Mouse (Mus musculus) hindbrain, embryonic 14.5 days (tissue): ENCODE data around the gene Thumpd3. TPM values are rescaled to one million over a fixed set of nuclear protein-coding genes. Genes with fewer than 3 reads are reported as not detected.
A peak's percentile ranks its signal among the peaks of the same experiment; 100 is the strongest.

Experiments used
- ATAC-seq: fragments of 200-750 bp; cut with Nextera tagmentation; 2 replicates; pipeline ENCODE4 v1.8.0; 2017; ENCODE audit warnings: moderate number of reproducible peaks, mild to moderate bottlenecking, moderate TSS enrichment, moderate library complexity; ENCODE audit not compliant: low FRiP score
- DNase-seq: peaks from one replicate; pipeline ENCODE4 v3.0.0-alpha.2; 2015; ENCODE audit warnings: low spot score
- H3K27ac ChIP-seq: fragments of 300-500 bp; sonication (generic); 2 replicates; pipeline ENCODE4 v1.5.1; 2014; ENCODE audit warnings: mild to moderate bottlenecking, moderate library complexity
- H3K27me3 ChIP-seq: fragments of 300-500 bp; sonication (generic); 2 replicates; pipeline ENCODE4 v1.6.1; 2014; ENCODE audit warnings: mild to moderate bottlenecking, low read length, mixed read lengths; ENCODE audit not compliant: control insufficient read depth, insufficient read depth
- H3K36me3 ChIP-seq: fragments of 300-500 bp; sonication (generic); replicated peaks from 2 replicates; pipeline ENCODE4 v1.6.1; 2014; ENCODE audit not compliant: control insufficient read depth, insufficient read depth
- H3K4me1 ChIP-seq: fragments of 300-500 bp; sonication (generic); replicated peaks from 2 replicates; pipeline ENCODE4 v1.6.1; 2014; ENCODE audit warnings: antibody characterized with exemption, low read length, mixed read lengths; ENCODE audit not compliant: control insufficient read depth, insufficient read depth
- H3K4me2 ChIP-seq: fragments of 300-500 bp; sonication (generic); replicated peaks from 2 replicates; pipeline ENCODE4 v1.6.1; 2014; ENCODE audit warnings: mild to moderate bottlenecking, moderate library complexity
- H3K4me3 ChIP-seq: fragments of 300-500 bp; sonication (generic); replicated peaks from 2 replicates; pipeline ENCODE4 v1.5.1; 2014; ENCODE audit warnings: mild to moderate bottlenecking, low read length
- H3K9ac ChIP-seq: fragments of 300-500 bp; sonication (generic); 2 replicates; pipeline ENCODE4 v1.6.1; 2014
- H3K9me3 ChIP-seq: fragments of 300-500 bp; sonication (generic); 2 replicates; pipeline ENCODE4 v1.6.1; 2016; ENCODE audit warnings: low read length; ENCODE audit not compliant: control insufficient read depth
- WGBS: fragments of 180-500 bp; shearing (Covaris S2); extraction: QIAGEN DNeasy Blood & Tissue Kit; methylation state at CpG from one replicate; pipeline ENCODE4 v1.1.7; 2014; 5-methylcytosine and 5-hydroxymethylcytosine counted together
- polyA plus RNA-seq: library from polyadenylated mRNA; unstranded; fragments of >200 nt; fragmentation: Nextera tagmentation; extraction: Ambion mirVana; gene quantifications from 2 replicates; pipeline ENCODE4 v1.2.1, GENCODE M21; 2014

Thumpd3 gene
- polyA plus RNA-seq, 1 experiment from 2014 or later = 45.5 TPM

DNA sequence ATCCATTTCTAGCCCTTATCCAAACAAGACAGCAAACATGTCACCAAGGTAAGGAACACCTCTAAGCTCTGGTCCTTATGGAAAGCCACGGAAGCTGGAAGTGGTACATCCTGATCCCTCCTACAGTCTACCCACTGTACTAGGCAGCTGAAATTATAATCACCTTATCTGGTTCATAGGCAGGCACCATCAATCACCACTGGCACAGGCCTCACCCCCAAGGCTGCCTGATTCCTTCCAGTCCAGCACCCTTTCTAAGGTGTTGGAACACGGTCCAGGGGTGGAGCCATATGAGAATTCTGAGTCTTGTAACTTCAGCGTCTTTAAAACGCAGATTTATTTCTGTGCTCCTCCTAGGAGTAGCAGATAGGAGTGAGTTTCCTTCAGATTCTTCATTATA, 32.5 kb upstream of the Thumpd3 start:
- WGBS = 74% methylated on average over 4 of the region's 4 CpGs
- Histone ChIP-seq H3K36me3 (no peaks in the 10 kb centered on the region), H3K4me2 (no peak overlapping the region), H3K9me3 (no peaks in the 10 kb centered on the region), H3K4me3 (no peak overlapping the region), H3K9ac (no peak overlapping the region), H3K27me3 (no peaks in the 10 kb centered on the region), H3K27ac (peak overlapping the region; percentile 78), H3K4me1 (peaks cover 28% of the 10 kb centered on the region)
- no peak for DNase-seq
- ATAC-seq = 0 out of 2 replicates have a peak, but pooled peaks have one; percentile 34

DNA sequence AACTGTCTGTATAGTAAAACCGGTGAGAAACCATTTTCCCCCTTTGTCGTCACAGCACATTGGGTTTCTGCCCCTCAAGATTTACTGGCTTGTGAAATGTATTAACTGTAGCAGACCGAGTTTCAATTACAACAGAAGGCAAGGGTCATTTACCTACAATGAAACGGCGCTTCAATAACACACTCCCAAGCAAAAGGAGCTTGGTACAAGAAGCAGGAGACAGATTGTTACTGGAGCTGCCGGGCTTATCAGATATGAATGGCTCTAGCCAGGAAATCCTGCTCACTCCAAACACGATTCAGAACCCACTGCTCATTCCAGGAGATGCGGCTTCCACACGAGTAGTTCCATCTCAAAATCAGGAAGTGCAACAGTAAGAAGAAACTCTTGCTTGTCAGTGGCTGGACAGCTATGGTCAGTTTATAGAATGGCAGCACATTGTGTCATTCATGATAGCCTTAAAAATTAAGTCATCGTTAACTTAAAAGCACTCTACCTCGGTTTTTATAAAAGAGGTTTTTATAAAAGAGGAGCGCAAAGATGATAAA, 28.5 kb upstream of the Thumpd3 start:
- WGBS = 50% methylated on average over 12 of the region's 12 CpGs
- no peak overlapping the region for H3K4me3 ChIP-seq
- peak overlapping the region; percentile 49 for H3K27ac ChIP-seq
- peaks cover 27% of the 10 kb centered on the region for H3K4me1 ChIP-seq
- DNase-seq (no peak), ATAC-seq (no peak)
- no peaks in the 10 kb centered on the region for H3K36me3 ChIP-seq
- no peak overlapping the region for H3K4me2 ChIP-seq
- no peak overlapping the region for H3K9ac ChIP-seq
- H3K27me3 ChIP-seq = no peaks in the 10 kb centered on the region
- no peaks in the 10 kb centered on the region for H3K9me3 ChIP-seq

DNA sequence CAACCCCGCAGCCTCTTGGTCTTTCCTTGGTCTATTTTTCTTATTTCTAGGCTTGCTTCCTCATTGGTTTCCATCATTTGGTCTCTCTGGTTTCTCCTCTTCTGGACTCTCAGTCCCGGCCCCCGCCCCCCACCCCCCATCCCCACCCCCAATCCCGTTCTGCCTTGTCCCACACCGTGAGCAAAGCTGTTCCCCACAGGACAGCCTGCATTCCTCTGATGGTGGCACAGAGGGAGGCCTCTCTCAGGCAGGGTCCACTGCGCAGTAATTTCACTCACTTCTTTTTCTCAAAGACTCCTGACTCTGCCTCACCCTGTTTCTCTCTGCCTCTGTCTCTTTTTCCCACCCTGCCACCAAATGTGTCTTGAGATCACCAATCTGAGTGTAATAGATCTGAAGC, 27.9 kb upstream of the Thumpd3 start:
- no peak for DNase-seq
- ATAC-seq = no peak

DNA sequence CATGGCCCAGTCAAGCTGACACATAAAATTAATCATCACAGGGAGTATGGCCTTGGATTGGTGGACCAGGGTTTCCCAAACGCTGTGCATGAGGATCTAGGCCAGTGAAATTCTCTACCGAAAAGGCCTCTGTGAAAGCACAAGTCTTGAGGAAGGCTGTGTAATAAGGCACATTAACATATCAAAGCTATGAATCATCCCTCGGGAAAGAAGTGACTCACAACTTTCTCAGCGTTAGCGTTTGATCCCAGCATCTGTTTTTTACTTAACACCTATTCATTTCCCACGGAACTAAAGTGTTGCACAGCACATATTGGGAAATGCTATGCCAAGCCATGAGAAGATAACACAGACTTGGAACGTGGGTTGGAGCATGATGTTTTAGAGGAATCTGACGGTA, 21.2 kb upstream of the Thumpd3 start:
- Histone ChIP-seq H3K9me3 (no peaks in the 10 kb centered on the region), H3K27ac (no peak overlapping the region), H3K9ac (no peak overlapping the region), H3K27me3 (no peaks in the 10 kb centered on the region), H3K4me1 (no peaks in the 10 kb centered on the region), H3K36me3 (no peaks in the 10 kb centered on the region), H3K4me2 (no peak overlapping the region), H3K4me3 (no peak overlapping the region)
- WGBS = 24% methylated on average over 8 of the region's 8 CpGs
- no peak for ATAC-seq
- no peak for DNase-seq

More for the DNA sequence above, 27.9 kb upstream of the Thumpd3 start:
- no peaks in the 10 kb centered on the region for H3K9me3 ChIP-seq
- H3K27ac ChIP-seq = peak overlapping the region; percentile 49
- no peaks in the 10 kb centered on the region for H3K36me3 ChIP-seq
- H3K4me2 ChIP-seq = no peak overlapping the region
- no peak overlapping the region for H3K4me3 ChIP-seq
- 28% methylated on average over 6 of the region's 6 CpGs for WGBS
- no peak overlapping the region for H3K9ac ChIP-seq
- H3K4me1 ChIP-seq = peaks cover 21% of the 10 kb centered on the region
- H3K27me3 ChIP-seq = no peaks in the 10 kb centered on the region

DNA sequence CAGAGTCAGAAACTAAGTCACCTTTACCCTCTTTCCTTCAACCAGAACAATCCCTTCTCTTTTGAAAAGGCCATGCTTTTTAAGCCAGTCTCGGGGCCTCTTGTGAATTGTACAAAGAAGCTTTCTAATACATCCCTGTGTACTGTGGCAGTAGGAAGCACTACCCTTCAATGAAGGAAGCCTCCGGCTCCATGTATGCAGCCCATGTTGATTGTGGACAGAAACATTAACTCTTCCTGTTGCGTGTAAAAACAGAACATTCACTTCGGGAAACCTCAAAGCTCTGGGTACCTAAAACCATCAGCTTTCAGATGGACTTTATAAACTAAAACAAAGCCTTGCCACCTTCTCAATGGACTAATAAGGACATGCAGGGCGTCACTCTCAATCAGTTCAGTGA, 20.3 kb upstream of the Thumpd3 start:
- Histone ChIP-seq H3K27ac (peak overlapping the region; percentile 38; the same call in 1 of the 2 replicates), H3K4me1 (no peaks in the 10 kb centered on the region), H3K27me3 (no peaks in the 10 kb centered on the region), H3K9ac (no peak overlapping the region), H3K4me2 (no peak overlapping the region), H3K9me3 (no peaks in the 10 kb centered on the region), H3K4me3 (no peak overlapping the region), H3K36me3 (no peaks in the 10 kb centered on the region)
- WGBS = 40% methylated on average over 5 of the region's 5 CpGs
- ATAC-seq = no peak
- no peak for DNase-seq

DNA sequence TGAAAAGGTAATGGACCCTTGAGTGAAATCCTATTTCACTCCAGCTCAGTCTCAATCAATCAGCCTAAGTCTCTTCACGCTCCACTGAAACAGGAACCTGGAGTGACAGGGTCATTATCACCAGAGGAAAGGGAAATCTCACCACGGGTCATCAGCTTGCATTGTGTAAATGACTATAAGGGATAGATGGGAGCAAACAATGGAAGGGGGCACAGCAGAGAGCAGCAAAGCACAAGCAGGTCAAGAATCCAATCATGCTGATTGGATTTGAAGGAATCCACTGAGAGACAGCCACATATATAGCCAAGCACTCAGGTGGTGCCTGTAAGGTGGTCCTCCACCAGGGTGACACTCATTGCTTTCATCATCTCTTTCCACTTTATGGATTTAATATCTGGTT, 18.6 kb upstream of the Thumpd3 start:
- no peaks in the 10 kb centered on the region for H3K36me3 ChIP-seq
- H3K4me1 ChIP-seq = no peaks in the 10 kb centered on the region
- no peaks in the 10 kb centered on the region for H3K9me3 ChIP-seq
- ATAC-seq (no peak), DNase-seq (no peak)
- H3K27ac ChIP-seq = no peak overlapping the region
- no peak overlapping the region for H3K4me2 ChIP-seq
- WGBS = 8% methylated on average over 2 of the region's 2 CpGs
- no peaks in the 10 kb centered on the region for H3K27me3 ChIP-seq
- H3K4me3 ChIP-seq = no peak overlapping the region
- no peak overlapping the region for H3K9ac ChIP-seq

DNA sequence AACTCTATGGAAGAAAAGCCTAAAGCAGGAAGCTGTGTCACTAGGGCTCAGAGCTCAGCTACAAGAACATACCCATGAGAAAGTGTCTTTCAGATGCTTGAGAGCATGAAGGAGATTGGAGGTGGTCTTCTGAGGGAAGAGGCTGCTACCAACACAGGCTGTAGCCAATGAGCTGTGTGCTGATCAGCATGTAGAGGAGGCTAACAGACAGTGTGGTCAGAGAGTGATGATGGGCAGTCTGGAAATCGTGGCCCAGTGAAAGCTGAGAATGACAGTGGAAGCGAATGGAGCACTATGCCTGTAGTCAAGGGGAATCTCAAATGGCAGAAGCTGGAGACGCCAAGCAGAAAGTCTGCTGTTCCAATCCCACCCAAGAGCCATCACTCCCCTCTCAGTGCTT, 17.0 kb upstream of the Thumpd3 start:
- WGBS = 79% methylated on average over 3 of the region's 3 CpGs
- H3K27ac ChIP-seq = no peak overlapping the region
- no peaks in the 10 kb centered on the region for H3K27me3 ChIP-seq
- ATAC-seq (no peak), DNase-seq (no peak)
- H3K4me1 ChIP-seq = no peaks in the 10 kb centered on the region
- H3K9ac ChIP-seq = no peak overlapping the region
- no peak overlapping the region for H3K4me2 ChIP-seq
- H3K36me3 ChIP-seq = no peaks in the 10 kb centered on the region
- H3K4me3 ChIP-seq = no peak overlapping the region
- no peaks in the 10 kb centered on the region for H3K9me3 ChIP-seq

DNA sequence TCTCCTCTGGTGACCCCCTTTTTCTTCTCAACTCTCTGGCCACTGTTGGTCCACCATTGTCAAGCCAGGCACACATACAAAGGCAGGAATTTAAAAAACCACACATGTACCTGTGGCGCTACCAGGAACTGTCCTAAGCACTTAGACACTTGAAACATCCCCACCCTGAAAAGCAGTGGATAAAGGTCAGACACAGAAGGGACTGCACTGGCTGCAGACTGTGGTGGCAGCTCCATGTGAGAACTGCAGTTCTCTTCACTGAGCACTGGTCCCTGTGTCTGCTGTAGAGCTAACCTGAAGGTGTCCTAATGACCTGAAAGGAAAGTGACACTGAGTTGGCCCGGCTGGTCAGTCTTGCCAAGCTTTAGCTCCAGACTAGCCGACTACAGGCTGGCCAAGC, 15.5 kb upstream of the Thumpd3 start:
- ATAC-seq = no peak
- Histone ChIP-seq H3K4me2 (no peak overlapping the region), H3K27me3 (no peaks in the 10 kb centered on the region), H3K9ac (no peak overlapping the region), H3K9me3 (no peaks in the 10 kb centered on the region), H3K4me3 (no peak overlapping the region), H3K4me1 (no peaks in the 10 kb centered on the region), H3K27ac (no peak overlapping the region), H3K36me3 (no peaks in the 10 kb centered on the region)
- no peak for DNase-seq
- 79% methylated on average over 3 of the region's 3 CpGs for WGBS

DNA sequence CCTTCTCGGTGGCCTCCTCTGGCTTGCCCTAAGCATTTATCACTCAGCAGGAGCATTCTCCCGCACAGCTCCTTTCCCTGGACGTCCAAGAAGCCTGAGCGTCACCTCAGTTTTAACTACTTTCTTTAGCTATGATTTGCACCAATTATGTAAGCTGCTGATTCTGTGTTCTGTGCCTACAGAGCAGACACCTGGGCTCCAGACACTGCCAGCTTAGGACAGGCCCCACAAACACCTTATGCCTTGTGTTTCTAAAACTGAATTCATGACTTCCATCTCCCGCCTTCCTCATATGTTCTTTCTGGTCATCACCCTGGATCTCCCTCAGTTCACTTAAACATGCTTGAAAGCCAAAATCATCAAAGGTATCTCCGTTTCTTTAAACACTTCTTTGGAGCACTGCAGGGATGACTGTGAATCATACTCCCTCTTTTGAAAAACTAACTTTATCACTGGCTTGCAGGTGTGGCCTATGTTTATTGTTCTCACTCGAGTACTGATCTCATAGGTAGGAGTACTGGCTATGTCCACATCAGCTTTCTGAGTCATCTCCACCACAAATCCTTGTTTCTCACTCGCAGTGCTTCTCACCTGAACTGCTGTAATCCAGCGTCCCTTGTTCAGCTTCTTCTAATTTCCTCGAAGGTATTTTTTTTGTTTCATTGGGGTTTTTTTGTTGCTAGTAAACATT, 14.9 kb upstream of the Thumpd3 start:
- H3K4me2 ChIP-seq = no peak overlapping the region
- no peaks in the 10 kb centered on the region for H3K27me3 ChIP-seq
- H3K4me1 ChIP-seq = no peaks in the 10 kb centered on the region
- DNase-seq (no peak), ATAC-seq (no peak)
- no peak overlapping the region for H3K4me3 ChIP-seq
- no peak overlapping the region for H3K9ac ChIP-seq
- WGBS = 76% methylated on average over 10 of the region's 10 CpGs
- no peaks in the 10 kb centered on the region for H3K36me3 ChIP-seq
- no peaks in the 10 kb centered on the region for H3K9me3 ChIP-seq
- H3K27ac ChIP-seq = no peak overlapping the region

DNA sequence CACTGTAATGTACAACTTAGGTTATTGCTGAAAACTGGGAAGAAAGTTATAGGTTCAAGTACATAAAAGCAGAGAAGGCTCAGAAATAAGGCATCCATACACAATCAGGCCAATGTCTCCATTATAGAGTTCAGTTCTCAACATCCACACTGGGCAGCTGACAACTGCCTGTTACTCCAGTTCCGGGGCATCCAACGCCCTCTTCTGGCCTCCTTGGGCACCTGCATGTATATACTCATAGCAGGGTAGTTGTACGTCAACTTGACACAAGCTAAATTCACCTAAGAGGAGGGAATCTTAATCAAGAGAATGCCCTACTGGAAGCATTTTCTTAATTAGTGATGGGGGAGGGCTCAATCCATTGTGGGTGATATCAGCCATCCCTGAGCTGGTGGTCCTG, 13.9 kb upstream of the Thumpd3 start:
- Histone ChIP-seq H3K4me1 (no peaks in the 10 kb centered on the region), H3K27ac (no peak overlapping the region), H3K9ac (no peak overlapping the region), H3K9me3 (no peaks in the 10 kb centered on the region), H3K27me3 (no peaks in the 10 kb centered on the region), H3K4me2 (no peak overlapping the region), H3K4me3 (no peak overlapping the region), H3K36me3 (no peaks in the 10 kb centered on the region)
- WGBS = 68% methylated on average over 3 of the region's 3 CpGs
- ATAC-seq = no peak
- DNase-seq = no peak
